In genomic region chr2:153469764-153470163, GRCm38 (mm10) we compare ENCODE assay signal across 8 mouse cellular contexts. TPM values are rescaled to one million over a fixed set of nuclear protein-coding genes. Genes with fewer than 3 reads are reported as not detected.
DNase-seq lines count a peak whose midpoint lies in the region; ATAC-seq and TF ChIP-seq lines count a peak whose summit lies in the region.

No protein-coding gene starts in this region.

- no peaks in the 10 kb centered on the region for H3K9me3 ChIP-seq in forebrain, embryonic 12.5 days
- no peaks in the 10 kb centered on the region for H3K9me3 ChIP-seq in forebrain, embryonic 13.5 days (replicated peaks)
- H3K9me3 ChIP-seq in limb, embryonic 14.5 days (ENCODE audit: control insufficient read depth, low read length) = no peaks in the 10 kb centered on the region
- H3K9me3 ChIP-seq in lung, postnatal 0 days (ENCODE audit: low read length) = no peaks in the 10 kb centered on the region

- TF ChIP-seq EP300 in lung, postnatal 0 days (IDR thresholded peaks at IDR 0.05) = no peak

- H3K27ac ChIP-seq in forebrain, embryonic 12.5 days = peak overlapping the region; percentile 21; the same call in 1 of the 2 replicates
- H3K27ac ChIP-seq in forebrain, embryonic 13.5 days = no peak overlapping the region
- no peak overlapping the region for H3K27ac ChIP-seq in limb, embryonic 14.5 days (replicated peaks; ENCODE audit: low read depth, low read length)
- no peak overlapping the region for H3K27ac ChIP-seq in lung, postnatal 0 days (ENCODE audit: low read length)

- no peak overlapping the region for H3K9ac ChIP-seq in forebrain, embryonic 12.5 days
- H3K9ac ChIP-seq in forebrain, embryonic 13.5 days = no peak overlapping the region
- H3K9ac ChIP-seq in limb, embryonic 14.5 days (ENCODE audit: low read depth, low read length, severe bottlenecking) = peak overlapping the region; percentile 8; the same call in 1 of the 2 replicates
- H3K9ac ChIP-seq in lung, postnatal 0 days (replicated peaks; ENCODE audit: low read depth) = no peak overlapping the region

- 46% methylated on average over 4 of the region's 4 CpGs for WGBS in forebrain, embryonic 12.5 days
- 43% methylated on average over 4 of the region's 4 CpGs for WGBS in forebrain, embryonic 13.5 days
- 41% methylated on average over 4 of the region's 4 CpGs for WGBS in limb, embryonic 14.5 days
- WGBS in lung, postnatal 0 days = 57% methylated on average over 4 of the region's 4 CpGs

- peak; percentile 25 for DNase-seq in kidney, postnatal 10 days
- no peak for DNase-seq in kidney, adult 18-20 months
- DNase-seq in brain, adult 2 months (ENCODE audit: low read depth, low spot score) = peak; percentile 81
- DNase-seq in limb, embryonic 14.5 days (ENCODE audit: low spot score) = no peak
- no peak for DNase-seq in MN1 (ENCODE audit: low spot score)
- no peak for DNase-seq in lung, postnatal 0 days (ENCODE audit: low spot score)

- TF ChIP-seq CTCF in lung, postnatal 0 days (IDR thresholded peaks at IDR 0.05) = no peak

- no peaks in the 10 kb centered on the region for H3K36me3 ChIP-seq in forebrain, embryonic 12.5 days (replicated peaks)
- H3K36me3 ChIP-seq in forebrain, embryonic 13.5 days (ENCODE audit: poor library complexity, severe bottlenecking) = peaks cover 4% of the 10 kb centered on the region; the same call in 1 of the 2 replicates
- no peaks in the 10 kb centered on the region for H3K36me3 ChIP-seq in limb, embryonic 14.5 days (ENCODE audit: control insufficient read depth, insufficient read depth, low read length)
- H3K36me3 ChIP-seq in lung, postnatal 0 days (ENCODE audit: insufficient read depth, low read length) = no peaks in the 10 kb centered on the region

- TF ChIP-seq POLR2A in limb, embryonic 14.5 days (IDR thresholded peaks at IDR 0.05; ENCODE audit: borderline replicate concordance, extremely low read depth, insufficient read depth, insufficient read length) = no peak

- H3K4me1 ChIP-seq in forebrain, embryonic 12.5 days = peaks cover 24% of the 10 kb centered on the region
- peaks cover 22% of the 10 kb centered on the region for H3K4me1 ChIP-seq in forebrain, embryonic 13.5 days
- 0 out of 2 replicates have a peak, but pooled peaks cover 1% of the 10 kb centered on the region for H3K4me1 ChIP-seq in limb, embryonic 14.5 days (ENCODE audit: control insufficient read depth, insufficient read depth, low read length)
- H3K4me1 ChIP-seq in lung, postnatal 0 days (ENCODE audit: insufficient read depth, low read depth, low read length) = no peaks in the 10 kb centered on the region; the same call in 1 of the 2 replicates

- H3K27me3 ChIP-seq in forebrain, embryonic 12.5 days = no peaks in the 10 kb centered on the region
- H3K27me3 ChIP-seq in forebrain, embryonic 13.5 days = no peaks in the 10 kb centered on the region
- H3K27me3 ChIP-seq in limb, embryonic 14.5 days (ENCODE audit: control insufficient read depth, insufficient read depth, low read length) = no peaks in the 10 kb centered on the region
- H3K27me3 ChIP-seq in lung, postnatal 0 days (replicated peaks; ENCODE audit: insufficient read depth, low read length) = no peaks in the 10 kb centered on the region

- peak; percentile 53; the same call in 1 of the 2 replicates for ATAC-seq in forebrain, embryonic 12.5 days (ENCODE audit: low FRiP score)
- no peak for ATAC-seq in forebrain, embryonic 13.5 days
- ATAC-seq in limb, embryonic 14.5 days (ENCODE audit: low FRiP score, low read depth) = 0 out of 2 replicates have a peak, but pooled peaks have one; percentile 34
- ATAC-seq in lung, postnatal 0 days = no peak

- no peak overlapping the region for H3K4me3 ChIP-seq in forebrain, embryonic 12.5 days (replicated peaks)
- no peak overlapping the region for H3K4me3 ChIP-seq in forebrain, embryonic 13.5 days
- H3K4me3 ChIP-seq in limb, embryonic 14.5 days (replicated peaks; ENCODE audit: low read length) = no peak overlapping the region
- H3K4me3 ChIP-seq in lung, postnatal 0 days (ENCODE audit: low read depth, low read length) = no peak overlapping the region

- H3K4me2 ChIP-seq in forebrain, embryonic 12.5 days = no peak overlapping the region
- H3K4me2 ChIP-seq in forebrain, embryonic 13.5 days = no peak overlapping the region
- H3K4me2 ChIP-seq in limb, embryonic 14.5 days (replicated peaks; ENCODE audit: low read depth, low read length, severe bottlenecking) = no peak overlapping the region
- H3K4me2 ChIP-seq in lung, postnatal 0 days (replicated peaks; ENCODE audit: low read depth, low read length) = no peak overlapping the region

RNA-seq across cellular contexts. Expression of gene 4930404H24Rik, which starts 22.8 kb away (rescaled TPM):
- not detected in 2 replicates for polyA plus RNA-seq in forebrain, embryonic 12.5 days (2016; fragmentation: Nextera tagmentation; extraction: Ambion mirVana)
- polyA plus RNA-seq in forebrain, embryonic 13.5 days (2015; fragmentation: Nextera tagmentation; extraction: Ambion mirVana) = not detected in 2 replicates
- not detected in 2 replicates for polyA plus RNA-seq in limb, embryonic 14.5 days (2012; rRNA removed)
- polyA plus RNA-seq in limb, embryonic 14.5 days (2014; fragmentation: Nextera tagmentation; extraction: Ambion mirVana) = not detected in 2 replicates
- polyA plus RNA-seq in lung, postnatal 0 days (2015; fragmentation: Nextera tagmentation; extraction: Ambion mirVana) = not detected in 2 replicates

Comparison
In these comparisons a context has a peak if more than half of its experiments do, and no peak if none do; other contexts are left out.
1. ATAC-seq: peak in forebrain, embryonic 12.5 days (single experiment) and limb, embryonic 14.5 days (single experiment); none in forebrain, embryonic 13.5 days (single experiment) and lung, postnatal 0 days (single experiment).
2. DNase-seq: peak in kidney, postnatal 10 days (single experiment) and brain, adult 2 months (single experiment); none in kidney, adult 18-20 months (single experiment), limb, embryonic 14.5 days (single experiment), MN1 (single experiment) and lung, postnatal 0 days (single experiment).